Mouse (Mus musculus) heart, adult 11 months (tissue): ENCODE measurements at regions not wholly inside any gene's neighbourhood (a gene's known extent, or its start where the extent isn't known, plus 50 kb on each side); places are given as distances from the start of the nearest gene placed in this dataset.

ENCODE experiments used
- DNase-seq: peaks from one replicate; pipeline ENCODE4 v3.0.0; 2022

- no peak for DNase-seq
Observed at GRCm38 (mm10) chr13:14789827-14790226, 159.9 kb downstream of the AW209491 start.

- peak; percentile 87 for DNase-seq
Observed at GRCm38 (mm10) chr13:14800246-14800645, 170.3 kb downstream of the AW209491 start.

- peak; percentile 50 for DNase-seq
Observed at GRCm38 (mm10) chr13:14801020-14801419, 171.1 kb downstream of the AW209491 start.

DNA sequence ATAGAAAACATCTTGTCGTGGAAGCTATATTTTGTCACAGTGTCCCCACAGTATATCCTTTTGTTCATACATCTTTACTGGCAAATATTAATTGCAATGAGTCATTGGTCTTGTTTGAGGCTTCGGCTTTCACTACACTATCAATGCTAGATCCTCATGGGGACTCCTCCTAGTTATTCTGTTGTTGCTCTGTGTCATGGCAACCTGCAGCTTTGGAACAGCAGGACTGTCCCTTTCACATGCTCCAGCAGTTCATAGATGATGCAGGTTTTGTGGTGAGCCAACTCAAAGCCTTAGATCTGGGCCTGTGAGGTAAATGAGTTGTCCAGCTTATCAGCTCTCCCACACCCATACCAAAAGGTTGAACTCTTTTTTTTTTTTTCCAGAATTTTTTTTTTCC is 172.4 kb downstream of the AW209491 start:
- peak; percentile 78 for DNase-seq

DNA sequence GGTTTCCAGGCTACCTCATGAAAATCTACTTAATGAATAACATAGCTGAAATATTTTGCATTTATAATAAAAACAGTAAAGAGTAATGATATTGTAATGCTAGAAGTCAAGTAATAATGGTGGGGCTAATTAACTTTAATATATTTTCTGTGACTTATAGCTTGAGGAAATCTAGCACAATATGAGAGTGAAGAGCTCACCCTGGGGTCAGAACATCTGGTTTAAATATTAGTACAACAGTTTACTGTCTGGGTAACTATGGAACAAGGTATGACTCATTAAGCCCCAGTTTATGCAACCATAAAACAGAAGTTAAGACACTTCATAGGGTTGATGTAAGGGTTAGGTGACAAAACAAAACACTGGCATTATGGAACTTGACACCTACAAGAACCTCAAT is 205.4 kb downstream of the AW209491 start:
- no peak for DNase-seq
